Mouse (Mus musculus) spleen, adult 2 months (tissue): ENCODE results near the gene Cep164.

Experiments
- CTCF ChIP-seq: fragments of 200-500 bp; IDR thresholded peaks from 2 replicates; pipeline ENCODE4 v1.5.1; 2011; ENCODE audit warnings: mild to moderate bottlenecking, inconsistent platforms; ENCODE audit not compliant: insufficient read depth, insufficient read length, insufficient replicate concordance; ENCODE audit errors: extremely low read depth
- POLR2A ChIP-seq: fragments of 200-500 bp; IDR thresholded peaks from 2 replicates; pipeline ENCODE4 v1.6.1; 2011; ENCODE audit warnings: low read depth, low read length, inconsistent platforms

- TF ChIP-seq POLR2A (no peak), CTCF (no peak)
Observed at GRCm38 (mm10) chr9:45799402-45799801, 29.1 kb downstream of the Cep164 start.
